Mouse (Mus musculus) liver (tissue): ENCODE results near the gene Dctn1.

Source experiments
- DNase-seq: peaks from one replicate; pipeline ENCODE4 v3.0.0-alpha.2; 2020; ENCODE audit warnings: mixed read lengths

Dctn1 gene

GRCm38 (mm10) chr6:83172240-83172920 lies 6.7 kb downstream of the Dctn1 start:
- no peak for DNase-seq

GRCm38 (mm10) chr6:83175996-83176395 lies 10.3 kb downstream of the Dctn1 start:
- no peak for DNase-seq

GRCm38 (mm10) chr6:83179390-83180117 lies 13.8 kb downstream of the Dctn1 start:
- no peak for DNase-seq

GRCm38 (mm10) chr6:83180605-83181004 lies 14.9 kb downstream of the Dctn1 start:
- no peak for DNase-seq

DNA sequence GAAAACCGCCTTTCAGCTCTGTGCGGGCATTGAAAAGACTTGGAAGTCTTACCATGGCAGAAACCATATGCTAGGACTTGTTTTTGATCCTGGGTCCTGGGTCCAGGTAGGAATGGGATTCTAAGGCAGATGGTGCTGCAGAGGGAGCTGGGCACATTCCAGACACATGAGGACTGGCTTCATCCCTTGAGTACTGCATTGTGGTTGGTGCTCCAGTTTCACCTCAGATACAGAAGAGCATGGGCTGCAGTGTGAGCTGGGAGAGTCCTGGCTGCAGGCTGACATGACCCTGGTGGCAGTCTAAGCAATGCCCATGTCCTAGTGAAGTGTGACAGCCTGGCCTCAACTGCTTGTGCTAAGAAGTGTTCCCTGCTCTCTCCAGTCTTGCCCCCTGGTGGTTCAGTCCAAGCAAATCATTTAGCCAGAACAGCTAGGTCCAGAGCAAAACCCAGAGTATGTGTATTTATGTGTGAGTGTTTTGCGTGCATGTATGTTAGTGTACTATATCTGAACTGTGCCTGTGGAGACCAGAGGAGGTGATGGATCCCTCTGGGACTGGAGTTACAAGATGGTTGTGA lies 19.2 kb downstream of the Dctn1 start:
- DNase-seq = no peak

- peak; percentile 59 for DNase-seq
Observed at GRCm38 (mm10) chr6:83185895-83186861, 20.5 kb downstream of the Dctn1 start.

DNA sequence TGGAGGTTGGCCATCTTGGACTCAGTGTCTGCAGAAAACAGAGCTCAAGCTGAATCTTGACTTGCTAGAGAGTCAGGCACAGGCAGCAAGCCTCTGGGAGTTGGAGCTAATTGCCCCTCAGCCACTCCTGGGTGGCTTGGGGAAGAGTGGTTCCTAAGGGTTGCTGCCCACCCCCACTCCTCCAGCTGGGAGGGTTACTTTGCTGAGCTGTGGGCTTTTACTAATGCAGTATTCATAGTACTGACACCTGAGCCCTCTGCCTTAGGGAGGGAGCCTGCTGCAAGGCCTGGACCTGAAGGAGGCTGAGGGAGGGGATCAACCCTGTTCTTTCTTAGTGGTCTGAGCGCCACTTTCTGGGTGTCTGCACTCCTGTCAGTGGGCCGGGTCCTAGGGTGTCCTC lies 21.2 kb downstream of the Dctn1 start:
- no peak for DNase-seq

- no peak for DNase-seq
Observed at GRCm38 (mm10) chr6:83193571-83193970, 27.9 kb downstream of the Dctn1 start.

- no peak for DNase-seq
Observed at GRCm38 (mm10) chr6:83197345-83198004, 31.8 kb downstream of the Dctn1 start.

GRCm38 (mm10) chr6:83203320-83203719 lies 37.6 kb downstream of the Dctn1 start:
- DNase-seq = no peak

DNA sequence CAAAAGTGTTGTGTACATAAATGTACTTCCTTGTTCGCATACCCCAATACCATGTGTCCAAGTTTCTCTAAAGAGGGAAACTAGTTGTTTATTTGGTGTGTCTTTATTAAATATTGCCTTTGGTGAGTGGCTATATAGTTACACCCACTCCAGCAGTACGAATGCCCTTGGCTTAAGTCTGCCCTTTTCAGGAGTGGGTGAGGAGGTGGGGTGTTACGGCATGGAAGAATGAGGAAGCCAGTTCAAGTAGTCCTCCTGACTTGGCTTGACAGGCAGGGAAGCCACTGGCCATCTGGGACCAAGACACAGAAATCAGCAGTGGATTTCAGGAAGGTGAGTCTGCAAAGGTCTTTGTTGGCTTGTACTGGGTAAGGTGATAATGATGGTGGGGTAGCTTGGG lies 40.1 kb downstream of the Dctn1 start:
- no peak for DNase-seq

DNA sequence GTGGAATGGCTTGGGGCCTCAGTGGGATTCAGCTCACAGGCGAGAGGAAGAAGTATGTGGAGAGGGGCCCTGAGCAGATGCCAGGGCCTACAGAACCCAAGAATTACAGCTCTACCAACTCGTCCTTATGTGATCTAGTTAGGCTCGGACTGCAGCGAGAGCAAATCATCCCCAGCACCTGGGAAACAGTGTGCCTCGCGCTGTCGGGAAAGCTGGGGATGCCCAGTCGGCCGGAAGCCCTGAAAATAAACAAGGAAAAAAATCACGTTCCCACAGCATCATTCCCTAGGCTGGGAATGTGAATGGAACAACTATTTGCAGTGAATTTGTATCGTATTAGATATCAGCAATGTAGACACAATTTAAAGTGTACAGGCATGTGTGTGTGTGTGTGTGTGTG lies 40.6 kb downstream of the Dctn1 start:
- DNase-seq = no peak

DNA sequence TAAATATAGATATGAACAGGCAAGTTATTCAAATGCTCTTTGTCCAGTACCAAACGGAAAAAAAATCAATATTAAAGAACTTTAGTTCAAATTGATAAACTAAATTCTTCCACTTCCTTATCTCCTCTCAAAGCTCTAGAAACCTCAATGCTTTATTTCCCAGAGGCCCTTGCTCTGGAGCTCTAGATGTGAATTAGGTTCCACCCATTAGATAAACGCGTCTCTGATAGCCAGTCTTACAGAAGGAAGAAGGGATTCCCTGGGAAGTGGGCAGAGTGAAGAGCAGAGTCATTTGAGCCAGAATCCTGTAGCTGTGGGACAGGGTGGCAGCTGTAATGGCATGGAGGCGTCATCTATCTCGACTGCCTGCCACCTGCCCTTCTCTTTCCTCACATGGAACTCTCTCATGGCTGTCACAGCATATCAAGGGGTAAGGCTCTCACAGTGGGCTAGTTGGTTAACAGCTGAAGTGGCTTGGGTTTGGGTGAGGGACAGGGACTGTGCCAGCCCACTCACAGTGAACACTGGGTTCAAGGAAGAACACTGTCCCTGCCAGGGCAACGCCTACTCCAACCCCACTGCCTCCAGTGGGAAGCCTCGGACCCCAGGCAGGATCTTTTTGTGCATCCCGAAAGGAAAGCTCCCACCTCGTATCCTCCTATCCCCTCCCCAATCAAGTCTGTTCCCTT lies 41.8 kb downstream of the Dctn1 start:
- no peak for DNase-seq

- no peak for DNase-seq
Observed at GRCm38 (mm10) chr6:83208050-83208400, 42.3 kb downstream of the Dctn1 start.

GRCm38 (mm10) chr6:83210495-83210894 lies 44.8 kb downstream of the Dctn1 start:
- no peak for DNase-seq

DNA sequence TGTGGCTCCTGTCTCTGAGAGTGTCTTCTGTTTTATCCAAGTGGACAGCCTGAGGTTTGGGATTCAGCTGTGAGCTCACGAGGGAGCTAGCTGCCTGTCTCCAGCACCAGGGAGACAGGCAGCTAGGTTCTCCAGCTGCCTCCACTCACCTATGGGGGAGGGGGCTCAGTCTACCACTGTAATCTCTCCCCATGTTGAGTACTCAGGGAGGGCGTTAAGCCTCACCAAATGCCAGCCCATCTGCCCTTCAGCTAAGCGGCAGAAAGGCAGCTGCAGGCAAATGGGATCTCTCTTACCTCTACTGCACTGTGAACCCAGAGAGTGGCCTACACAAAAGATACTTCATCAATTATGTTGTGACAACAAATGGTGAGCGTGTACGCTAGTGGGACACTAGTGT lies 45.8 kb downstream of the Dctn1 start:
- no peak for DNase-seq

- DNase-seq = peak; percentile 69
Observed at GRCm38 (mm10) chr6:83215002-83215666, 49.4 kb downstream of the Dctn1 start.

- no peak for DNase-seq
Observed at GRCm38 (mm10) chr6:83219814-83220213, 54.1 kb downstream of the Dctn1 start, which contains the start of gene Slc4a5. Gene Slc4a5, plus strand, starts transcription at chr6:83219828.

DNA sequence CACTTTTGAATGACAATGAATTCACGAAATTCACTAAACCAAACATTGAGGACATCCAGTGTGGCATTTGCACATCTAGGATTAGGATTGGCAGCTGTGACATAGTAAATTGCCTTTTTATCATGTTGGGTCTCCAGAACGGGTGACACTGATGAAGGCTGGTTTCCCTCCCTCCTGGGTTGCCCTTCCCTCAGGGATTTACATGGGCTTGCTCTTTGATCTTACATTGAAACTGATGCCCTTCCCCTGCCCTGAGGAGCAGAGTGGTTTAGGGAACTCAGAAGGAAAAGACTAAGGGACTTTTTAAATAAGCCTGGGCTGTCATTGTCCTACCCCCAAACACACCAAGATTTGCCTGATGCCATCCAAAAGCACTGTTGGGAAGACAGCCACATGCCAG lies 65.8 kb downstream of the Dctn1 start:
- DNase-seq = no peak

DNA sequence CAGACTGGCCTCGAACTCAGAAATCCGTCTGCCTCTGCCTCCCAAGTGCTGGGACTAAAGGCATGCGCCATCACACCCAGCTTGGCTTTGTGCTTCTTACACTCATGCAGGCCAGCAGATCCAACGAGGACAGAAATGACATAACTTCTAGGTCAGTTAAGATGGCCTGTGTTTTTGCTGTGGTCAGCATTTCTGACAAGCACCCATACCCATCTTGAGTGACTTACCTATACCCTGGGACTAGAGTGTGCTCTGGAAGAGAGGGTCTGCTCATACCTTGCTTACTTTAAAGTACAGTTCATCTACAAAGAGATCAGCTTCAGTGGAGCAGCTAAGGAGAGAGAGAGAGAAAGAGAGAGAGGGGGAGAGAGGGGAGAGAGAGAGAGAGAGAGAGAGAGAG lies 67.6 kb downstream of the Dctn1 start:
- DNase-seq = no peak

DNA sequence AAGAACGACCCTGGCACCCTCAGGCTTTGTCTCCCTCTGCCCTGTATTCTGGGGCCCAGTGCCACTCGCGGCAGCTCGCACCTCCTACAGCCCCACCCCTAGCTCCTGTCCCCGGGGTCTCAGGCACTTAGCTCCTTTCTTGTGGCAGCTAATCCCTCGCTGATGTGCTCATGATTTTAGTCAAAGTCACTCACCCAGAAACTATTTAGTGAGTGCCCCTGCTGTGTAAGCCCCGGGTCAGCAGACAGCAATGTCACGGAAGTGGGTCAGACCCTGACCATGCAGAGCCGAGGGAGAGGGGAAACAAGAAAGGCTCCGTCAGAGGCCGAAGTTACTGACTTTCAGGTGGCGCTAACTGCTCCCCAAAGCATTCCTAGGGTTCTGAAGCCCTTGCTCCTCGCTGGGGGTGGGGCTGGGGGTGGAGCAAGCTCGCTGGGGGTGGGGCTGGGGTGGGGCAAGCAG lies 68.6 kb downstream of the Dctn1 start:
- DNase-seq = peak; percentile 30
